Mouse (Mus musculus): ENCODE data around the gene Prkar1b. TPM values are rescaled to one million over a fixed set of nuclear protein-coding genes. Genes with fewer than 3 reads are reported as not detected.

The Prkar1b gene
- polyA plus RNA-seq, 2 experiments: 0.44 to 0.73 TPM

GRCm38 (mm10) chr5:139184897-139185296 lies 35.1 kb upstream of the Prkar1b start:
- WGBS (ENCODE audit: insufficient replicate concordance): 78% methylated on average over 4 of the region's 4 CpGs
- H3K36me3 ChIP-seq (replicated peaks; ENCODE audit: control insufficient read depth, insufficient read depth, low read depth): no peaks in the 10 kb centered on the region; the same call in 1 of the 2 replicates
- no peaks in the 10 kb centered on the region for H3K9me3 ChIP-seq (ENCODE audit: control insufficient read depth, low read length)
- no peak for TF ChIP-seq CTCF (IDR thresholded peaks at IDR 0.05; ENCODE audit: low read depth)
- no peak for TF ChIP-seq EP300 (IDR thresholded peaks at IDR 0.05; ENCODE audit: low read depth)
- H3K27me3 ChIP-seq (ENCODE audit: control insufficient read depth, insufficient read depth, low read length): no peaks in the 10 kb centered on the region
- no peak overlapping the region for H3K9ac ChIP-seq (replicated peaks)
- H3K4me3 ChIP-seq (ENCODE audit: insufficient read depth in 1 of 2, low read depth in 2 of 2, low read length in 2 of 2): no peak overlapping the region
- ATAC-seq (ENCODE audit: insufficient read depth) (no peak), DNase-seq (ENCODE audit: low read depth in 3 of 3, low spot score in 3 of 3) (no peak)
- H3K4me2 ChIP-seq (ENCODE audit: low read depth): no peak overlapping the region
- no peak overlapping the region for H3K27ac ChIP-seq
- H3K4me1 ChIP-seq (replicated peaks; ENCODE audit: control insufficient read depth in 2 of 2, insufficient read depth in 2 of 2, low read length in 1 of 2): no peaks in the 10 kb centered on the region

- no peaks in the 10 kb centered on the region for H3K9me3 ChIP-seq (ENCODE audit: control insufficient read depth, low read length)
- H3K36me3 ChIP-seq (replicated peaks; ENCODE audit: control insufficient read depth, insufficient read depth, low read depth): peaks cover 2% of the 10 kb centered on the region; the same call in 1 of the 2 replicates
- no peak overlapping the region for H3K4me2 ChIP-seq (ENCODE audit: low read depth)
- H3K27ac ChIP-seq: no peak overlapping the region
- no peaks in the 10 kb centered on the region for H3K27me3 ChIP-seq (ENCODE audit: control insufficient read depth, insufficient read depth, low read length)
- no peak overlapping the region for H3K4me3 ChIP-seq (ENCODE audit: insufficient read depth in 1 of 2, low read depth in 2 of 2, low read length in 2 of 2)
- DNase-seq (ENCODE audit: low read depth in 3 of 3, low spot score in 3 of 3) (no peak), ATAC-seq (ENCODE audit: insufficient read depth) (no peak)
- H3K4me1 ChIP-seq (replicated peaks; ENCODE audit: control insufficient read depth in 2 of 2, insufficient read depth in 2 of 2, low read length in 1 of 2): no peaks in the 10 kb centered on the region
- WGBS (ENCODE audit: insufficient replicate concordance): 82% methylated on average over 9 of the region's 9 CpGs
- no peak overlapping the region for H3K9ac ChIP-seq (replicated peaks)
- no peak for TF ChIP-seq CTCF (IDR thresholded peaks at IDR 0.05; ENCODE audit: low read depth)
- no peak for TF ChIP-seq EP300 (IDR thresholded peaks at IDR 0.05; ENCODE audit: low read depth)
Measured at GRCm38 (mm10) chr5:139183601-139184000, 33.8 kb upstream of the Prkar1b start.

GRCm38 (mm10) chr5:139183131-139183530 lies 33.3 kb upstream of the Prkar1b start:
- 72% methylated on average over 2 of the region's 2 CpGs for WGBS (ENCODE audit: insufficient replicate concordance)
- Histone ChIP-seq H3K9ac (replicated peaks) (no peak overlapping the region), H3K27ac (no peak overlapping the region), H3K4me3 (ENCODE audit: insufficient read depth in 1 of 2, low read depth in 2 of 2, low read length in 2 of 2) (no peak overlapping the region), H3K9me3 (ENCODE audit: control insufficient read depth, low read length) (no peaks in the 10 kb centered on the region), H3K4me1 (replicated peaks; ENCODE audit: control insufficient read depth in 2 of 2, insufficient read depth in 2 of 2, low read length in 1 of 2) (no peaks in the 10 kb centered on the region), H3K27me3 (ENCODE audit: control insufficient read depth, insufficient read depth, low read length) (no peaks in the 10 kb centered on the region), H3K36me3 (replicated peaks; ENCODE audit: control insufficient read depth, insufficient read depth, low read depth) (peaks cover 2% of the 10 kb centered on the region; the same call in 1 of the 2 replicates), H3K4me2 (ENCODE audit: low read depth) (no peak overlapping the region)
- ATAC-seq (ENCODE audit: insufficient read depth): no peak
- no peak for DNase-seq (ENCODE audit: low read depth in 3 of 3, low spot score in 3 of 3)
- TF ChIP-seq CTCF (IDR thresholded peaks at IDR 0.05; ENCODE audit: low read depth): no peak

GRCm38 (mm10) chr5:139178895-139179631 lies 29.3 kb upstream of the Prkar1b start:
- WGBS (ENCODE audit: insufficient replicate concordance): 25% methylated on average over 11 of the region's 11 CpGs
- TF ChIP-seq CTCF (IDR thresholded peaks at IDR 0.05; ENCODE audit: low read depth): peak; percentile 98
- TF ChIP-seq EP300 (IDR thresholded peaks at IDR 0.05; ENCODE audit: low read depth): no peak
- ATAC-seq (ENCODE audit: insufficient read depth): peak; percentile 79
- Histone ChIP-seq H3K4me3 (ENCODE audit: insufficient read depth in 1 of 2, low read depth in 2 of 2, low read length in 2 of 2) (no peak overlapping the region), H3K27ac (no peak overlapping the region), H3K4me2 (ENCODE audit: low read depth) (no peak overlapping the region), H3K9ac (replicated peaks) (no peak overlapping the region), H3K9me3 (ENCODE audit: control insufficient read depth, low read length) (no peaks in the 10 kb centered on the region), H3K4me1 (replicated peaks; ENCODE audit: control insufficient read depth in 2 of 2, insufficient read depth in 2 of 2, low read length in 1 of 2) (no peaks in the 10 kb centered on the region), H3K36me3 (replicated peaks; ENCODE audit: control insufficient read depth, insufficient read depth, low read depth) (peaks cover 2% of the 10 kb centered on the region; the same call in 1 of the 2 replicates), H3K27me3 (ENCODE audit: control insufficient read depth, insufficient read depth, low read length) (no peaks in the 10 kb centered on the region)
- DNase-seq (ENCODE audit: low read depth in 3 of 3, low spot score in 3 of 3): peak; percentile 45 to 53 (median 52)

- Histone ChIP-seq H3K9me3 (ENCODE audit: control insufficient read depth, low read length) (no peaks in the 10 kb centered on the region), H3K4me1 (replicated peaks; ENCODE audit: control insufficient read depth in 2 of 2, insufficient read depth in 2 of 2, low read length in 1 of 2) (no peaks in the 10 kb centered on the region), H3K27me3 (ENCODE audit: control insufficient read depth, insufficient read depth, low read length) (no peaks in the 10 kb centered on the region), H3K4me3 (ENCODE audit: insufficient read depth in 1 of 2, low read depth in 2 of 2, low read length in 2 of 2) (no peak overlapping the region), H3K9ac (replicated peaks) (no peak overlapping the region), H3K4me2 (ENCODE audit: low read depth) (no peak overlapping the region), H3K27ac (no peak overlapping the region), H3K36me3 (replicated peaks; ENCODE audit: control insufficient read depth, insufficient read depth, low read depth) (peaks cover 2% of the 10 kb centered on the region; the same call in 1 of the 2 replicates)
- WGBS (ENCODE audit: insufficient replicate concordance): 54% methylated on average over 10 of the region's 10 CpGs
- DNase-seq (ENCODE audit: low read depth in 3 of 3, low spot score in 3 of 3) (no peak), ATAC-seq (ENCODE audit: insufficient read depth) (no peak)
- TF ChIP-seq EP300 (IDR thresholded peaks at IDR 0.05; ENCODE audit: low read depth) (no peak), CTCF (IDR thresholded peaks at IDR 0.05; ENCODE audit: low read depth) (no peak)
Measured at GRCm38 (mm10) chr5:139174556-139175547, 25.1 kb upstream of the Prkar1b start.
